ENCODE assay signal across 13 mouse cellular contexts in genomic region chr14:24772129-24772528, GRCm38 (mm10).
A peak's percentile ranks its signal among the peaks of the same experiment; 100 is the strongest.
DNase-seq lines count a peak whose midpoint lies in the region; ATAC-seq lines count a peak whose summit lies in the region.
"Had no signal": no experiment of that assay in that cellular context is flagged by ENCODE, and none has a peak within 500 bp of the region (broad histone marks: within the 10 kb centered on the region; RNA-seq: fewer than 3 reads in every experiment).

No protein-coding gene starts in this region.

- no peak for ATAC-seq in kidney, embryonic 15.5 days (replicated peaks; ENCODE audit: low FRiP score)
- ATAC-seq in erythroid progenitor cell, adult 5-6 weeks (replicated peaks; ENCODE audit: low FRiP score, poor library complexity, severe bottlenecking) = no peak
- ATAC-seq: liver, embryonic 12.5 days had no signal

- WGBS in kidney, embryonic 15.5 days = 60% methylated on average over 4 of the region's 4 CpGs

- peaks cover 14% of the 10 kb centered on the region for H3K4me1 ChIP-seq in kidney, embryonic 15.5 days
- H3K4me1 ChIP-seq: liver, embryonic 12.5 days; megakaryocyte, embryonic 14.5 days had no signal

- DNase-seq in kidney, adult 18-20 months = peak; percentile 31
- DNase-seq in NIH3T3 (ENCODE audit: low read depth) = peak; percentile 44
- peak; percentile 15 to 34 for DNase-seq in adrenal gland, postnatal 36 days
- peak; percentile 61 for DNase-seq in kidney, postnatal 14 days
- DNase-seq in retina, embryonic 14.5 days (ENCODE audit: low spot score) = no peak
- no peak for DNase-seq in ovary, postnatal 36 days (ENCODE audit: low spot score)
- DNase-seq: embryo, embryonic 11 days; layer of hippocampus, postnatal 36 days had no signal

- no peak overlapping the region for H3K4me3 ChIP-seq in kidney, embryonic 15.5 days (replicated peaks)
- H3K4me3 ChIP-seq: heart, embryonic 12.5 days; liver, embryonic 12.5 days; megakaryocyte, embryonic 14.5 days had no signal

- H3K36me3 ChIP-seq in kidney, embryonic 15.5 days = no peaks in the 10 kb centered on the region
- H3K36me3 ChIP-seq: heart, embryonic 12.5 days; liver, embryonic 12.5 days had no signal

- no peaks in the 10 kb centered on the region for H3K9me3 ChIP-seq in kidney, embryonic 15.5 days (replicated peaks)
- H3K9me3 ChIP-seq: heart, embryonic 12.5 days; liver, embryonic 12.5 days; megakaryocyte, embryonic 14.5 days had no signal

- H3K9ac ChIP-seq in kidney, embryonic 15.5 days = no peak overlapping the region
- H3K9ac ChIP-seq: heart, embryonic 12.5 days; liver, embryonic 12.5 days had no signal

- H3K4me2 ChIP-seq in kidney, embryonic 15.5 days = no peak overlapping the region
- H3K4me2 ChIP-seq: heart, embryonic 12.5 days; liver, embryonic 12.5 days had no signal

- H3K27me3 ChIP-seq in kidney, embryonic 15.5 days = no peaks in the 10 kb centered on the region
- H3K27me3 ChIP-seq: heart, embryonic 12.5 days; liver, embryonic 12.5 days had no signal

- H3K27ac ChIP-seq in kidney, embryonic 15.5 days = no peak overlapping the region
- H3K27ac ChIP-seq: liver, embryonic 12.5 days had no signal

Comparison
In these comparisons a context has a peak if more than half of its experiments do, and no peak if none do; other contexts are left out.
1. DNase-seq: peak in kidney, adult 18-20 months (single experiment), NIH3T3 (single experiment), adrenal gland, postnatal 36 days (2 of 2) and kidney, postnatal 14 days (single experiment); none in retina, embryonic 14.5 days (single experiment) and ovary, postnatal 36 days (single experiment).